Mouse (Mus musculus): Measurements from ENCODE around the gene Rps6.

DNA sequence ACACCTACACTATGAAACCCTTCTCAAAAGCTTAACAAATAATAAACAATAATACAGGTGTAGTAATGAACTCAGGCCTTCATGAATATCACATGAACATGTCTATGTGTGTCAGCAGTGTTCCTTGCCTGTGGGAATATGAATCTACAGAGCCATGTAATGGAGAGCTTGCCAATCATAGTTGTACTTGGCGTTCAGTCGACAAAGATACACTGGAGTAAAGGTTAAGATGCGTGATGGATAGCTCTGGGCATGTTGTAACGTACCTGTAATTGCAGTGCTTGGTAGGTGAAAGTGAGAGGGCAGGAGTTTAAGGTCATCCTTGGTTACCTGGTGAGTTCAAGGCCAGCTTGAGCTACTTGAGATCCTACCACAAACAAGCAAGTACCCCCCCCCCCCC is 24.0 kb upstream of the Rps6 start:
- TF ChIP-seq CTCF (IDR thresholded peaks at IDR 0.05; ENCODE audit: borderline replicate concordance, control insufficient read depth, extremely low read depth, insufficient read depth, low read length, poor library complexity) (no peak), POLR2A (IDR thresholded peaks at IDR 0.05; ENCODE audit: control insufficient read depth, extremely low read depth, insufficient read depth, low read length, poor library complexity) (no peak)

Measured in thymus, adult 2 months (tissue).